Comparison of ENCODE assay signal across 19 mouse cellular contexts in the genomic region with DNA sequence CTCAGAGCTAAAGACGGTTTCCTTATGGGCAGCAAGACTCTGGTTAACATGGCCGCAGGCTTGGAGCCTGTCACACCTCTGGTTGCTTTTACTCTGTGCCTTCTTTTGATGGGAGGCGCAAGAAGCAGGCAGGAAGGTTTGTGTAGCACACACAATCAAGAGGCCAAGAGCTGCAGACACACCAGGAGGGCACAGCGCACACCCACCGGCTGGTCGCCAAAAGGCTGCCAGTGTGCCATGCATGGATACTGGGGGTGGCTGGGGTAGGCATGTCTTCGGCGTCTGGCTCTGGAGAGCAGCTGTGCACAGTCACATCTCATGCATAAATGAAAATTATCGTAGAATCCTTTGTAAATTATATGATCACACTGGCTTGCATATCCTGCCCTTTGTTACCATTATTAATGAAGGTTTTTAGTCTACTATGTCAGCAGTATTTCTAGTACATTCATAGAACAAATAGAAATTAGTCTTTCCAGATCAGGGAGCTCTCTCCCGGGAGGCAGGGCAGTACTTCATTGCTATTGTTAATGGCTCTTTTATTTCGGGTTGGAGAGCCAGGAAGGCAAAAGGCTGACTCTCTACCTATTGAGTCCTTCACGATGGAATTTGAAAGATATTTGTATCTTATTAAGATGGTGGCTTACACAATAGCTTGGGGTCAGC. TPM values are rescaled to one million over a fixed set of nuclear protein-coding genes. Genes with fewer than 3 reads are reported as not detected.
DNase-seq lines count a peak whose midpoint lies in the region; ATAC-seq lines count a peak whose summit lies in the region.
"Had no signal": no experiment of that assay in that cellular context is flagged by ENCODE, and none has a peak within 500 bp of the region (broad histone marks: within the 10 kb centered on the region; RNA-seq: fewer than 3 reads in every experiment).

No protein-coding gene starts in this region.

- no peaks in the 10 kb centered on the region for H3K36me3 ChIP-seq in hindbrain, embryonic 13.5 days
- H3K36me3 ChIP-seq in midbrain, embryonic 15.5 days (replicated peaks): no peaks in the 10 kb centered on the region
- H3K36me3 ChIP-seq: heart, embryonic 15.5 days; kidney, embryonic 15.5 days; limb, embryonic 12.5 days; liver, embryonic 15.5 days had no signal

- H3K4me3 ChIP-seq in hindbrain, embryonic 13.5 days: no peak overlapping the region
- H3K4me3 ChIP-seq in midbrain, embryonic 15.5 days: no peak overlapping the region
- H3K4me3 ChIP-seq: heart, embryonic 15.5 days; kidney, embryonic 15.5 days; limb, embryonic 12.5 days; liver, embryonic 15.5 days had no signal

- peak; percentile 70 for ATAC-seq in hindbrain, embryonic 13.5 days (ENCODE audit: low FRiP score)
- ATAC-seq in midbrain, embryonic 15.5 days (replicated peaks): no peak
- ATAC-seq: inflammation-experienced regulatory T-cells, adult 6 months had no signal

- no peaks in the 10 kb centered on the region for H3K27me3 ChIP-seq in hindbrain, embryonic 13.5 days
- no peaks in the 10 kb centered on the region for H3K27me3 ChIP-seq in midbrain, embryonic 15.5 days (replicated peaks)
- H3K27me3 ChIP-seq: heart, embryonic 15.5 days; liver, embryonic 15.5 days had no signal

- H3K4me2 ChIP-seq in hindbrain, embryonic 13.5 days: no peak overlapping the region; the same call in 1 of the 2 replicates
- no peak overlapping the region for H3K4me2 ChIP-seq in midbrain, embryonic 15.5 days
- H3K4me2 ChIP-seq: heart, embryonic 15.5 days; kidney, embryonic 15.5 days; limb, embryonic 12.5 days; liver, embryonic 15.5 days had no signal

- H3K4me1 ChIP-seq in hindbrain, embryonic 13.5 days (replicated peaks): peaks cover 38% of the 10 kb centered on the region
- H3K4me1 ChIP-seq in midbrain, embryonic 15.5 days: peaks cover 20% of the 10 kb centered on the region
- H3K4me1 ChIP-seq: heart, embryonic 15.5 days; kidney, embryonic 15.5 days; liver, embryonic 15.5 days had no signal

- H3K9me3 ChIP-seq in hindbrain, embryonic 13.5 days: no peaks in the 10 kb centered on the region
- no peaks in the 10 kb centered on the region for H3K9me3 ChIP-seq in midbrain, embryonic 15.5 days
- H3K9me3 ChIP-seq: heart, embryonic 15.5 days; kidney, embryonic 15.5 days; limb, embryonic 12.5 days; liver, embryonic 15.5 days had no signal

- DNase-seq in left cerebral cortex, postnatal 4 days: peak; percentile 74
- DNase-seq in left cerebral cortex, adult 9 months (ENCODE audit: low spot score in 2 of 2): no peak
- no peak for DNase-seq in lung, postnatal 14 days
- no peak for DNase-seq in layer of hippocampus, adult 8-10 months (ENCODE audit: low spot score in 2 of 2)
- DNase-seq in left cerebral cortex, adult 18-20 months (ENCODE audit: low spot score in 2 of 2): no peak
- DNase-seq: adrenal gland, adult 8-10 months; B cell, adult 2 months; gastrocnemius, postnatal 36 days; layer of hippocampus, adult 9-11 months; lung, postnatal 4 days; thymus, postnatal 25 days had no signal

- peak overlapping the region; percentile 96 for H3K27ac ChIP-seq in hindbrain, embryonic 13.5 days
- H3K27ac ChIP-seq in midbrain, embryonic 15.5 days: peak overlapping the region; percentile 86
- H3K27ac ChIP-seq: heart, embryonic 15.5 days; kidney, embryonic 15.5 days; limb, embryonic 12.5 days; liver, embryonic 15.5 days had no signal

- 26% methylated on average over 12 of the region's 12 CpGs for WGBS in hindbrain, embryonic 13.5 days
- 25% methylated on average over 12 of the region's 12 CpGs for WGBS in midbrain, embryonic 15.5 days

- intact Hi-C loops in left cerebral cortex, postnatal 4 days (cut with DNase I): no loop called here

- H3K9ac ChIP-seq in hindbrain, embryonic 13.5 days: peak overlapping the region; percentile 44
- H3K9ac ChIP-seq in midbrain, embryonic 15.5 days: no peak overlapping the region
- H3K9ac ChIP-seq: heart, embryonic 15.5 days; kidney, embryonic 15.5 days; limb, embryonic 12.5 days; liver, embryonic 15.5 days had no signal

RNA-seq across cellular contexts. Expression of gene Wdr95, which starts 31.9 kb away (rescaled TPM):
- total RNA-seq in left cerebral cortex, postnatal 4 days (2021): under 1 TPM in 1 of 2 experiments, not detected in 1; 0.85 TPM
- 0.10 and 0.84 TPM in 2 replicates for polyA plus RNA-seq in hindbrain, embryonic 13.5 days (2015; fragmentation: Nextera tagmentation; extraction: Ambion mirVana)
- polyA plus RNA-seq in midbrain, embryonic 15.5 days (2015; fragmentation: Nextera tagmentation; extraction: Ambion mirVana): 0.14 and 0.27 TPM in 2 replicates
- total RNA-seq in layer of hippocampus, adult 8-10 months (2022): under 1 TPM; 0.18 to 0.90 (median 0.44) TPM
- under 1 TPM; 0.14 to 0.35 TPM for total RNA-seq in left cerebral cortex, adult 18-20 months (2021)
- total RNA-seq: common myeloid progenitor, adult 5-6 weeks had no signal
- polyA plus RNA-seq: heart, embryonic 15.5 days; kidney, embryonic 15.5 days; limb, embryonic 12.5 days; liver, embryonic 15.5 days had no signal

RNA-seq across cellular contexts. Expression of gene Tex26, which starts 57.1 kb away (rescaled TPM):
- 1 to 10 TPM in 1 of 2 experiments, under 1 TPM in 1; 0.56 to 1.3 TPM for total RNA-seq in left cerebral cortex, postnatal 4 days (2021)
- polyA plus RNA-seq in hindbrain, embryonic 13.5 days (2015; fragmentation: Nextera tagmentation; extraction: Ambion mirVana): 0.93 and 1.5 TPM in 2 replicates
- 0.92 and 1.1 TPM in 2 replicates for polyA plus RNA-seq in midbrain, embryonic 15.5 days (2015; fragmentation: Nextera tagmentation; extraction: Ambion mirVana)
- total RNA-seq in layer of hippocampus, adult 8-10 months (2022): under 1 TPM in 1 of 4 experiments, not detected in 3; 0.23 TPM
- under 1 TPM in 1 of 2 experiments, not detected in 1; 0.54 TPM for total RNA-seq in left cerebral cortex, adult 18-20 months (2021)
- total RNA-seq: adrenal gland, adult 8-10 months; common myeloid progenitor, adult 5-6 weeks; gastrocnemius, postnatal 36 days had no signal
- polyA plus RNA-seq: inflammation-experienced regulatory T-cells, adult 6 months; liver, embryonic 15.5 days had no signal
